Mouse (Mus musculus) left cerebral cortex, adult 2 months (tissue): ENCODE measurements around the gene Scgb1a1. TPM values are rescaled to one million over a fixed set of nuclear protein-coding genes. Genes with fewer than 3 reads are reported as not detected.
"Not testable (repeated sequence)": the region's sequence is repeated elsewhere in the genome, so short reads cannot be mapped to it uniquely, and the experiment has no call there.

Source experiments
- DNase-seq, 2 experiments: peaks; one replicate each; pipeline ENCODE4 v3.0.0; 2021 to 2022; ENCODE audit warnings: low spot score in 2 of 2, mixed read lengths in 1 of 2; ENCODE audit errors: extremely low spot score in 1 of 2
- H3K27ac ChIP-seq: fragments of 200-600 bp; 2 replicates; pipeline ENCODE4 v1.8.1; 2022
- H3K4me3 ChIP-seq: fragments of 200-600 bp; 2 replicates; pipeline ENCODE4 v1.8.1; 2022
- CTCF ChIP-seq: fragments of 200-600 bp; IDR thresholded peaks from 2 replicates; pipeline ENCODE4 v1.8.1; 2022; ENCODE audit warnings: antibody characterized with exemption, mild to moderate bottlenecking, moderate library complexity
- intact Hi-C: fragments of 180-260 bp; cut with DNase I; formaldehyde crosslinking; loops from one replicate; pipeline ENCODE4 v1.15.1; 2025
- total RNA-seq, 2 experiments: library from RNA; stranded (reverse); gene quantifications; 2 replicates each; pipeline ENCODE4 v1.2.3; 2021

Gene Scgb1a1
- total RNA-seq, 2 experiments from 2014 or later = not detected

GRCm38 (mm10) chr19:9060103-9060502 lies 27.7 kb downstream of the Scgb1a1 start:
- no peak overlapping the region for H3K4me3 ChIP-seq
- no peak overlapping the region for H3K27ac ChIP-seq
- intact Hi-C loops = no loop called here
- no peak for TF ChIP-seq CTCF
- DNase-seq = no peak

GRCm38 (mm10) chr19:9059391-9059790 lies 28.4 kb downstream of the Scgb1a1 start:
- no peak for DNase-seq
- intact Hi-C loops = no loop called here

GRCm38 (mm10) chr19:9058944-9059343 lies 28.8 kb downstream of the Scgb1a1 start:
- no peak for DNase-seq
- intact Hi-C loops = no loop called here
- TF ChIP-seq CTCF = no peak
- Histone ChIP-seq H3K27ac (no peak overlapping the region), H3K4me3 (no peak overlapping the region)

More at GRCm38 (mm10) chr19:9059391-9059790, 28.4 kb downstream of the Scgb1a1 start:
- H3K27ac ChIP-seq = no peak overlapping the region
- H3K4me3 ChIP-seq = no peak overlapping the region
- no peak for TF ChIP-seq CTCF

- DNase-seq = no peak
- Histone ChIP-seq H3K4me3 (no peak overlapping the region), H3K27ac (no peak overlapping the region)
- no peak for TF ChIP-seq CTCF
- intact Hi-C loops = no loop called here
These were observed 29.4 kb downstream of the Scgb1a1 start for GRCm38 (mm10) chr19:9058331-9058884.

GRCm38 (mm10) chr19:9057679-9058078 lies 30.1 kb downstream of the Scgb1a1 start:
- Histone ChIP-seq H3K4me3 (no peak overlapping the region), H3K27ac (no peak overlapping the region)
- intact Hi-C loops = no loop called here
- DNase-seq = no peak
- TF ChIP-seq CTCF = no peak

GRCm38 (mm10) chr19:9055703-9056355 lies 31.9 kb downstream of the Scgb1a1 start:
- Histone ChIP-seq H3K27ac (no peak overlapping the region), H3K4me3 (no peak overlapping the region)
- intact Hi-C loops = no loop called here
- no peak for TF ChIP-seq CTCF
- no peak for DNase-seq

- DNase-seq = no peak
- intact Hi-C loops = no loop called here
- Histone ChIP-seq H3K27ac (no peak overlapping the region), H3K4me3 (no peak overlapping the region)
- TF ChIP-seq CTCF = peak; percentile 53
These were observed 32.6 kb downstream of the Scgb1a1 start for GRCm38 (mm10) chr19:9055153-9055552.

- TF ChIP-seq CTCF = no peak
- DNase-seq = no peak
- no peak overlapping the region for H3K27ac ChIP-seq
- H3K4me3 ChIP-seq = no peak overlapping the region
- intact Hi-C loops = no loop called here
These were observed 34.8 kb downstream of the Scgb1a1 start for GRCm38 (mm10) chr19:9052803-9053431.

- DNase-seq, H3K27ac ChIP-seq, H3K4me3 ChIP-seq, intact Hi-C loops: not testable (repeated sequence)
These were observed 35.8 kb downstream of the Scgb1a1 start for GRCm38 (mm10) chr19:9051985-9052384.

GRCm38 (mm10) chr19:9050294-9051229 lies 37.2 kb downstream of the Scgb1a1 start:
- intact Hi-C loops = no loop called here
- H3K4me3 ChIP-seq = no peak overlapping the region
- H3K27ac ChIP-seq = no peak overlapping the region
- no peak for DNase-seq
- no peak for TF ChIP-seq CTCF

- intact Hi-C loops = no loop called here
- no peak for DNase-seq
- H3K4me3 ChIP-seq = no peak overlapping the region
- no peak for TF ChIP-seq CTCF
- no peak overlapping the region for H3K27ac ChIP-seq
These were observed 38.6 kb downstream of the Scgb1a1 start for GRCm38 (mm10) chr19:9048981-9049687.
